Mouse (Mus musculus) embryonic facial prominence, embryonic 12.5 days (tissue): Measurements from ENCODE around the gene Eogt. TPM values are rescaled to one million over a fixed set of nuclear protein-coding genes. Genes with fewer than 3 reads are reported as not detected.

Source experiments
- ATAC-seq: fragments of 200-750 bp; cut with Nextera tagmentation; 2 replicates; pipeline ENCODE4 v1.8.0; 2017; ENCODE audit not compliant: insufficient number of reproducible peaks, insufficient read depth, low FRiP score, low TSS enrichment
- H3K27ac ChIP-seq: fragments of 300-500 bp; sonication (generic); 2 replicates; pipeline ENCODE4 v1.5.1; 2016; ENCODE audit warnings: mild to moderate bottlenecking
- H3K27me3 ChIP-seq: fragments of 300-500 bp; sonication (generic); 2 replicates; pipeline ENCODE4 v1.6.1; 2016; ENCODE audit warnings: mild to moderate bottlenecking, moderate library complexity
- H3K36me3 ChIP-seq: fragments of 300-500 bp; sonication (generic); 2 replicates; pipeline ENCODE4 v1.6.1; 2016; ENCODE audit warnings: mild to moderate bottlenecking
- H3K4me1 ChIP-seq: fragments of 300-500 bp; sonication (generic); 2 replicates; pipeline ENCODE4 v1.6.1; 2016
- H3K4me2 ChIP-seq: fragments of 300-500 bp; sonication (generic); replicated peaks from 2 replicates; pipeline ENCODE4 v1.6.1; 2016; ENCODE audit warnings: mild to moderate bottlenecking, moderate library complexity
- H3K4me3 ChIP-seq: fragments of 300-500 bp; sonication (generic); 2 replicates; pipeline ENCODE4 v1.5.1; 2016; ENCODE audit warnings: mild to moderate bottlenecking
- H3K9ac ChIP-seq: fragments of 300-500 bp; sonication (generic); 2 replicates; pipeline ENCODE4 v1.6.1; 2016; ENCODE audit warnings: mild to moderate bottlenecking, moderate library complexity
- H3K9me3 ChIP-seq: fragments of 300-500 bp; sonication (generic); 2 replicates; pipeline ENCODE4 v1.6.1; 2016; ENCODE audit warnings: mild to moderate bottlenecking, moderate library complexity
- WGBS: fragments of 180-500 bp; shearing (Covaris S2); methylation state at CpG from one replicate; pipeline ENCODE4 v1.1.7; 2016; 5-methylcytosine and 5-hydroxymethylcytosine counted together
- polyA plus RNA-seq: library from polyadenylated mRNA; unstranded; fragments of >200 nt; fragmentation: Nextera tagmentation; extraction: Ambion mirVana; gene quantifications from 2 replicates; pipeline ENCODE4 v1.2.1, GENCODE M21; 2016

The Eogt gene
- polyA plus RNA-seq: 9.5 and 10.0 TPM in 2 replicates

DNA sequence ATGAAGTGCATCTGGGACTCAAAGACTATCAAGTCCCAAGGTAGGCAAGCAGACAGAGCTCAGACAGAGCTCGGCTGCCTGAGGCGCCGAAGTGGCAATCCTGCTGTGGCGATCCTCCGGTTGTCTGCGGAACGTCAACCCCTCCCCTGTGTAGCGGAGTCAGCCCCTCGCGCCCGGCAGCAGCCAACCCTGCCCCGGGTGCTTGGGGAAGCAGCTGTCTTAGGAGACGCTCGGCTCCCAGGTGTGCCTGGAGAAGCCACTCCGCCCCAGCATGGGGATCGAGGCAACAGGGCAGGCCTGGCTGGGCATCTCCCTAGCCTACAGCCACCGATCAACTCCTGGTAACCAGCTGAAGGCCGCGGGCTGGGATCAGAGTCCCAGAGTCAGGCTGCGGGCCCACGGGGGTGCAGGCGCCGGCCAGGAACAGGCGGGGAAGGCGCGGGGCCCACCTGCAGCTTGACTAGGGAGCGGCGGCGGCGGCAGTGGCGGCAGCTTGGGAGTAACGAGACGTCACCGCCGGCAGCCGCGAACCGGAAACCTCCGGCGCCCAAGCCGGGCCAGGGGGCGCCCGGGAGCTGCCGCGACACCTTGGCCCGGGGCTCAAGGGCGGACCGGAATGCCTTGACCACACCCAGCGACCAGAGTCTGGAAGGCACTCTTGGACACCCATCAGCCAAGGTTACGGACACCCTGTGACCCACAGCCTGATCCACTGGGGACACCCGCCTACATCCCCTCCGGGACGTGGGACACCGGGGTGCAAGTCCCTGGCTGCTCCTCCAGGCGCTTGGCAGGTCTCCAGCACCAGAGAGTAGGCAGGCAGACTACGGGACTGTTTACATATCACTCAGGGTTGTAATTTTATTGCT, at the start of gene Eogt:
Gene Eogt, minus strand, starts transcription at position 800 of the 869 bp plus-strand sequence.
- Histone ChIP-seq H3K4me1 (peaks cover 18% of the 10 kb centered on the region), H3K27me3 (no peaks in the 10 kb centered on the region), H3K9ac (peak within 1 kb of the TSS; percentile 64), H3K4me2 (peak within 1 kb of the TSS; percentile 87), H3K27ac (peak within 1 kb of the TSS; percentile 14; the same call in 1 of the 2 replicates), H3K36me3 (0 out of 2 replicates have a peak, but pooled peaks cover 2% of the 10 kb centered on the region), H3K4me3 (peak within 1 kb of the TSS; percentile 56), H3K9me3 (no peaks in the 10 kb centered on the region)
- peak; percentile 58; the same call in 1 of the 2 replicates for ATAC-seq
- WGBS: under 1% methylated on average over 55 of the region's 56 CpGs

DNA sequence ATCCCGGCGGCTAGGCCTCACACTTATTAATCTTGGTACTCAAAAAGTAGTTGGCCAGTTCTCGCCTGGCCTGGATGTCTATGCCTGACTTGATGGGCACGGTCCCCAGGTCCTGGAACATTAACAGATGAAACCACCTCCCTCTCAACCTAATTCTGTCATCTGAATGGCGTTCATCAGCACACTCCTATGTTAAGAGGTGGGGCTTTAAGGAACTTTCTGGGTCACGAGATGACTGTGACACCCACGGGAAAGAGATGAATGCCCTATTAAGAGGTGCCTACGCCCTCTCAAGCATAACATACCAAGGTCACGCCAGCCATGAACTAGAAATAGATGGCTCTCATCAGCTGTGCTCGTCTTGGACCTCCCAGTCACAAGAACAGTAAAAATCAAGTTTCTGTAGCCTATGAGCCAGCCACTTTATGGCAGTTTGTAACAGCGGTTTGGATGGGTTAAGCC, 30.4 kb upstream of the Eogt start:
- Histone ChIP-seq H3K9ac (peak overlapping the region; percentile 94), H3K9me3 (no peaks in the 10 kb centered on the region), H3K27me3 (no peaks in the 10 kb centered on the region), H3K36me3 (peaks cover 26% of the 10 kb centered on the region), H3K4me1 (peaks cover 10% of the 10 kb centered on the region; the same call in 1 of the 2 replicates), H3K27ac (peak overlapping the region; percentile 88), H3K4me3 (peak overlapping the region; percentile 97), H3K4me2 (peak overlapping the region; percentile 60)
- ATAC-seq: no peak; the same call in 1 of the 2 replicates
- 12% methylated on average over 11 of the region's 11 CpGs for WGBS

DNA sequence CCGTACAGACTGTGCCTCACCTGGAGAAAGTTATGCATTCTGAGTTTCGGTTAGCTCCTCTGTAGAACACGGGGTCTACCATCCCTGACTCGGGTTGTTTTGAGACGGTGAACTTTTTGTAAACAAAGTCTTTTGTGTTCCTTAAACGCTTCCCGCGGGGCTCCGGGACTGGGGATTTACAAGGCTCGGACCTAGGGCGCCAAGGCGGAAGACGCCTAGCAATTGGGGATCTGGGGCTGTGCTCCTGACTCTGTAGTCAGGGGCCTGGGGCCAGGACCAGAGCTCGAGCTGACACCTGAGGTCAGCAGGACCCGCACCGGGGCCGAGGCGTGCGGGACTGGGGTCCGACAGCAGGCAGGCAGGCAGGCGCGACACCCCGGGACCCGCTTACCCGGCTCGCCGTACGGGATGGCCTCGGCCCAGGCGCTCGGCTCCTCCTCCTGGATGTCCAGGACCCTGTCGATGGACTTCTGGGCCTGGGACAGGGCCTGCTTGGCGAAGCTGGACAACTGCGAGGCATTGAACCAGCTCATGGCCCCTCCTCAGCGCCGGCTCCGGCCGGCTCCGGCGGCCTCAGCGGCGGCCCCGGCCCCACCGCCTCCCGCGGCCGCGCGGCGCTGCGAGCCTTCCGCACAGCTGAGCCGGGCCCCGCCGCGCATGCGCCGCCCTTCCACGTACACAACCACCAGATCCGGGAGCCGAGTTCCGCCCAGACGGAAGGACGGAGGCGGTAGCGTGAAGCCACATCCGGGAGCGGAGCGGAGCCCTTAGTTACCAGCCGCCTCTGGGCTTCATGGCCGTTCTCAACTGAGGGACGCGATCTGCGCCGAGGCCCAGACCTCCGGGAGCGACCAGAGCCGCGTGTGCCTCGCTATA, 29.7 kb upstream of the Eogt start, which contains the start of gene Tmf1:
Gene Tmf1, minus strand, starts transcription at position 632 of the 876 bp plus-strand sequence.
- Histone ChIP-seq H3K9me3 (no peaks in the 10 kb centered on the region), H3K27ac (peak within 1 kb of the TSS; percentile 88), H3K36me3 (peaks cover 24% of the 10 kb centered on the region), H3K9ac (peak within 1 kb of the TSS; percentile 94), H3K4me2 (peak within 1 kb of the TSS; percentile 60), H3K4me3 (peak within 1 kb of the TSS; percentile 97), H3K27me3 (no peaks in the 10 kb centered on the region), H3K4me1 (peaks cover 10% of the 10 kb centered on the region; the same call in 1 of the 2 replicates)
- WGBS: under 1% methylated on average over 76 of the region's 80 CpGs
- ATAC-seq: peak; percentile 96

DNA sequence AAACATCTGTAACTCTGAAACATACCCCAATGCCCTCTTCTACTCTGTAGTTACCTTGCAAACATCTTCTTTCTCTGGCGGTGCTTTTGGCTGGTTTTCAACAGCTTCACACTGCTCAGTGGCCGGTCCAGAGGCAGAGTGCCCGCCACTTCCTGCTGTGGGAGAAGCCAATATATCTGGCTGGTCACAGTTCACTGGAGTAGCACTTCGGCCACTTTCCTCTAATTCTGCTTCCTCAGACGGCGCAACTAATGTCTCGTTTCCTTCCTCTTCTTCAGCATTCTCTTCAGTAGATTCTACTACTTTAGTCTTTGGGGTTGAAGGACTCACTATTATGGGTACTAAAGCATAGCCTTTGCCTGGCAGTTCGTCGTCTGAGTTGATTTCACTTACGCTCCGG, 26.7 kb upstream of the Eogt start:
- peaks cover 10% of the 10 kb centered on the region; the same call in 1 of the 2 replicates for H3K4me1 ChIP-seq
- H3K27me3 ChIP-seq: no peaks in the 10 kb centered on the region
- H3K4me2 ChIP-seq: no peak overlapping the region
- peaks cover 37% of the 10 kb centered on the region for H3K36me3 ChIP-seq
- WGBS: 76% methylated on average over 11 of the region's 11 CpGs
- no peak overlapping the region for H3K4me3 ChIP-seq
- no peak overlapping the region for H3K9ac ChIP-seq
- no peak overlapping the region for H3K27ac ChIP-seq
- no peaks in the 10 kb centered on the region for H3K9me3 ChIP-seq
- no peak for ATAC-seq

DNA sequence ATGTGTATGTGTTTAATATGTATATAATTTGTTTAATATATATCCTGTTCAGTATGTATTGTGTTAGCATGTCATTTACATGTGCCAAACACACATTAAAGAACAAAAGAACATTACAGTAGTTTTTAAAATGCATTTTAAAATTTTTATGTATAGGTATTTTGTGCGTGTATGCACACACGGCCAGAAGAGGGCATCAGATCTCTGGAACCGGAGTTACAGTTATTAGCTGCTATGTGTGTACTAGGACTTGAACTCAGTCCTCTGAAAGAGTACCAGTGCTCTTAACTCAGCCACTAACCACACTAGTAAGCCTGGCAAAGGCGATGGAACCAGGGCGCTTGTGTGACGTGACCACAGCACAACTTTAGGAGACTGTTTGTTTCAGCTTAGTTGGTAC, 1.2 kb upstream of the Eogt start:
- 85% methylated on average over 6 of the region's 6 CpGs for WGBS
- no peaks in the 10 kb centered on the region for H3K9me3 ChIP-seq
- no peak overlapping the region for H3K9ac ChIP-seq
- no peaks in the 10 kb centered on the region for H3K27me3 ChIP-seq
- ATAC-seq: no peak
- H3K4me1 ChIP-seq: peaks cover 18% of the 10 kb centered on the region
- no peak overlapping the region for H3K4me3 ChIP-seq
- no peak overlapping the region for H3K4me2 ChIP-seq
- 0 out of 2 replicates have a peak, but pooled peaks cover 3% of the 10 kb centered on the region for H3K36me3 ChIP-seq
- H3K27ac ChIP-seq: no peak overlapping the region

DNA sequence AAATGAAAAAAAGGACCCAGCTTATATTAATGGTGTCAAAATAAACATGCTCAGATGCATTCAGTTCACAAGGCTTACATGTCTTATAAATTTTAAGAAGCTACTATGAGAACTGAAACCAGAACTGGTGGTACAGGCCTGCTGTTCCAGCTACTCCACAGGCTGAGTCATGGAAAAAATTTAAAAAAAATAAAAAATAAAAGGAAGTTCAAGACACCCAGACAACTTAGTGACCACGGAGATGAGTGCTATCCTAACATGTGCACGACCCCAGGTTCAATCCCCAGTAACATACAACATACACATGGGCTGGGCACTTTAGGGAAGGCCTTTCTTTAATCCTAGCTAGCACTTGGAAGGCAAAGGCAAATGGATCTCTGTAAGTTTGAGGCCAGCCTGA, 739 bp upstream of the Eogt start:
- Histone ChIP-seq H3K4me1 (peaks cover 18% of the 10 kb centered on the region), H3K27me3 (no peaks in the 10 kb centered on the region), H3K4me2 (no peak overlapping the region), H3K4me3 (no peak overlapping the region), H3K9ac (no peak overlapping the region), H3K9me3 (no peaks in the 10 kb centered on the region), H3K27ac (no peak overlapping the region), H3K36me3 (0 out of 2 replicates have a peak, but pooled peaks cover 3% of the 10 kb centered on the region)
- 77% methylated on average over 2 of the region's 2 CpGs for WGBS
- ATAC-seq: no peak

DNA sequence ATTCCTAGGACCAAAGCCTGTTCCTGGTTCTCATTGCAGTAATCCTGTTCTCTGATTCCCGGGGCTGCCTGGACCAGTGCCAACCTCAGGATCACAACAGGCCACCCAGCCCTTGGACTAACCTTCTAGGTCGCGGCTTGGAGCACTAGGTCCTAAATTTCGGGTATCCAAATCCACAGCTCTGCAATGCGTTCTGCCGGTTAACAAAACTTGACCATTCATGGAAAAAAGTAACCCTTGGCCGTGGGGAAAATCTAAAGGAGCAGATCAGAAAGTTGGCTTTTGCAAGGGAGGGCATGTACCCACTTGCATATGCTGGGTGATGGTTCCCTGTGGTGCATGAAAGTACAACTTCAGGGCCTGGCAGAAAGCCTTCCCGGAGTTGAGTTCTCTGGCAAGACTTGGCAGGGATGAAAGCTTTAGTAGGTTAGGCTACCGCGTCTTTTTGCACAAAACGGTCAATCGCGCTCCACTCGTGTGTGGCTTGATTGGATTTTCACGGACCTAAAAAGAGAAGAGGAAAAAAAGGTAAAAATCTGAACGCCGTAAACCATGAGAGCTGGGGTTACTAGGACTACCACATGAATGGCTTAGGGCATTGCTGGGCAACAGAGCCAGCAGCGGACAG, 1.1 kb downstream of the Eogt start:
- Histone ChIP-seq H3K4me1 (peaks cover 18% of the 10 kb centered on the region), H3K9me3 (no peaks in the 10 kb centered on the region), H3K36me3 (no peaks in the 10 kb centered on the region), H3K4me2 (peak overlapping the region; percentile 87), H3K4me3 (peak overlapping the region; percentile 56), H3K27ac (peak overlapping the region; percentile 14; the same call in 1 of the 2 replicates), H3K9ac (peak overlapping the region; percentile 64; the same call in 1 of the 2 replicates), H3K27me3 (no peaks in the 10 kb centered on the region)
- no peak for ATAC-seq
- 14% methylated on average over 18 of the region's 18 CpGs for WGBS

DNA sequence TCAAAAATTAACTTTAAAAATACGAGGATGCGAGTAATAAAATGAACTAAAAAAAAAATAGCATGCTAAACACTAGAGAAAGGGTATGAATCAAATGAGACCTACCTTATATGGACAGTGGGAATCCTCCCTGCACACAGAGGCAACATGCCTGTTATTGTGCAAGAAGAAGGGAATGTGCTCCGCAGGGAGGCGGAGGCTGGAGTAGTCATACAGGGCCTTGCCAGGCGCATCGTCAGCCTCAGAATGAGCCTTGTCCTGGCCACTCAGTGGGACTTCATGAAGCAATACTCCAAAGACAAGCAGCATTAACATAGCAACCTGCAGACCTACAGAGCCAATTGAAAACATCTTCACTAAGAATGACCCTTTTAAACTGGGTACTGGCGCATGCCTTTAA, 3.8 kb downstream of the Eogt start:
- Histone ChIP-seq H3K36me3 (0 out of 2 replicates have a peak, but pooled peaks cover under 1% of the 10 kb centered on the region), H3K27ac (no peak overlapping the region), H3K4me1 (peaks cover 18% of the 10 kb centered on the region), H3K4me2 (no peak overlapping the region), H3K27me3 (no peaks in the 10 kb centered on the region), H3K9ac (no peak overlapping the region), H3K9me3 (no peaks in the 10 kb centered on the region), H3K4me3 (no peak overlapping the region)
- no peak for ATAC-seq
- 95% methylated on average over 7 of the region's 7 CpGs for WGBS

DNA sequence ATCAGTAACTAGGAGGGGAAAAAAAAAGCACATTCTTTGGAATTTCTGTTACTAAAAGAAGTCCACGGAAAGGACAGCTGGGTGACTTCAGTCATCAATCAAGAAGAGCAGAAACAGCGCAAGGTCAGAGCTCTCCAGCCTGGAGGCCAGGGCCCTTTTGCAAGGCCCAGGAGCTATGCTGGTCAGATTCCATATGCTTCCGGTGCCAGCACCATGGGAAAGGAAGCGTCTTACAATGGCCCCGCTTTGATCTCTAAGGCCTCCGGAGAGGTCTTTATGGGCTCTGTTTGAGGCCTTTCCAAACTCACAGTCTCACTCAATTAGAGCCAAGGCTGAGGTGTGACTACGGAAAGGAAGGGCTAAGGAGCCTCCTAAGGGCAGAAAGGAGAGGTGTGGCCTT, 4.6 kb downstream of the Eogt start:
- H3K4me2 ChIP-seq: no peak overlapping the region
- H3K27me3 ChIP-seq: no peaks in the 10 kb centered on the region
- no peaks in the 10 kb centered on the region for H3K9me3 ChIP-seq
- WGBS: 32% methylated on average over 7 of the region's 7 CpGs
- peaks cover 6% of the 10 kb centered on the region; the same call in 1 of the 2 replicates for H3K36me3 ChIP-seq
- peaks cover 17% of the 10 kb centered on the region for H3K4me1 ChIP-seq
- 0 out of 2 replicates have a peak overlapping the region, but pooled peaks have one; percentile 17 for H3K27ac ChIP-seq
- no peak overlapping the region for H3K9ac ChIP-seq
- no peak for ATAC-seq
- H3K4me3 ChIP-seq: no peak overlapping the region

DNA sequence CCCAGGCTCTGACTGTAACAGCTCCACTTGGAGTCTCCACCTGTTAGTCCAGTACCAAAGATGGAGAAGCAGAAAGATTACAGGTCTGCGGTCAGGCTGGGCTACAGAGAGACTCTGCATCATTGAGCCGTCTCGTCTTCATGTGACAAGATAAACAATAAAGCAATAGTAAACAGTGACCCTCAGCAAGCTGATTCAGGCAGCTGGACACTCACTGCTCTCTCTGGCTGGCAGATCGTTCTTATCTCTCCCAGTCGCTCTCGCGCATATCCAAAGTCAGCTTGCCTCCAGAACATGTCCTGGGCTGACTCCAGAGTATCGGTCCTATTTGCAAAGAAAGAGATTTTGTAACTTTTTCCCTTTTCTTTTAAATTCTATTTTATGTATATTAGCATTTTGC, 6.4 kb downstream of the Eogt start:
- peaks cover 6% of the 10 kb centered on the region; the same call in 1 of the 2 replicates for H3K36me3 ChIP-seq
- no peak overlapping the region for H3K4me2 ChIP-seq
- no peak overlapping the region for H3K4me3 ChIP-seq
- no peak overlapping the region for H3K9ac ChIP-seq
- no peaks in the 10 kb centered on the region for H3K9me3 ChIP-seq
- no peaks in the 10 kb centered on the region for H3K27me3 ChIP-seq
- ATAC-seq: no peak
- 90% methylated on average over 8 of the region's 8 CpGs for WGBS
- no peak overlapping the region for H3K27ac ChIP-seq
- peaks cover 3% of the 10 kb centered on the region for H3K4me1 ChIP-seq

DNA sequence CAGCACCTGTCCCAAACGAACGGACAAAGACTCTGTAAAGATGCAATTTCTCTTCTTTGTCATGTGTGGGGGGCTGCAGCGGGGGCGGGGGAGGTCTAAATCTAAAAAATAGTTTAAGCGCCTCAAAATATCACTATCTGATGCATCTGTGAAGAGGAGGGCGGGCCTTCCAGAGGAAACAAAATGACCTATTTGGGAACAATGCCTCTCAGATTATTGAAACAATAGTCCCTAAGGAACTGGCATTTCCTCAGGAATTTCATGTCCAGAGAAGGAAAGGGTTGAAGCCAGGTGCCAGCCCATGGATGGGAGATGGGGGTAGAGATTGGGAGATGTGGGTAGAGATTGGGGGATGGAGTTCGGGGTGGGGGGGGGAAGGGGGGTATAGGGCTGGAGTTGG, 7.2 kb downstream of the Eogt start:
- Histone ChIP-seq H3K9me3 (no peaks in the 10 kb centered on the region), H3K36me3 (peaks cover 6% of the 10 kb centered on the region; the same call in 1 of the 2 replicates), H3K9ac (no peak overlapping the region), H3K27me3 (no peaks in the 10 kb centered on the region), H3K27ac (no peak overlapping the region), H3K4me3 (no peak overlapping the region), H3K4me1 (no peaks in the 10 kb centered on the region), H3K4me2 (no peak overlapping the region)
- WGBS: 87% methylated on average over 7 of the region's 7 CpGs
- ATAC-seq: no peak
